Mouse (Mus musculus) spleen, adult 18-20 months (tissue): ENCODE measurements around the gene Cox20.
"Not testable (repeated sequence)": the region's sequence is repeated elsewhere in the genome, so short reads cannot be mapped to it uniquely, and the experiment has no call there.

ENCODE experiments used
- DNase-seq, 2 experiments: peaks; one replicate each; pipeline ENCODE4 v3.0.0; 2022; ENCODE audit warnings: mixed read lengths in 2 of 2

Gene Cox20

GRCm38 (mm10) chr1:178320723-178321590 lies 2.0 kb downstream of the Cox20 start:
- no peak for DNase-seq

- DNase-seq: no peak
These were observed 2.9 kb downstream of the Cox20 start for GRCm38 (mm10) chr1:178321730-178322357.

- DNase-seq: no peak
These were observed 4.3 kb downstream of the Cox20 start for GRCm38 (mm10) chr1:178323235-178323634.

- DNase-seq: no peak
These were observed 5.6 kb downstream of the Cox20 start for GRCm38 (mm10) chr1:178324568-178324967.

DNA sequence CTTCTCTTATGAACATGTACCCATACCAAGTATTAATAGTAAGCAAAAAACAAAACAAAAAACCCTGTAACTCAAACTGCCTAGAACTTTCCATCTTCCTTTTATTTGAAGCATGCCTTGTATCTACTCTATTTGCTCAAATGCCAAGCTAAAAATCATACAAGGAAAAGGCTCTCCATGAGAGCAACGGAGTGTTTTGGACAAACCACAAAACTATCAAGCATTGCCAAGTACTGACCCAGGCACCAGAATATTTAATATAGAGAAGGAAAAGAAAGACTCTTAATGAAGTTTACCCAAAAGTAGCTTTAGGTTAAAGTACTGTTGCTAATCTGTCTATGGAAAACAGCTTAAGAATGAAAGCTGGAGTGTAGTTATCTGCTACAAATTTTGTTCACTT lies 7.4 kb downstream of the Cox20 start:
- DNase-seq: no peak

DNA sequence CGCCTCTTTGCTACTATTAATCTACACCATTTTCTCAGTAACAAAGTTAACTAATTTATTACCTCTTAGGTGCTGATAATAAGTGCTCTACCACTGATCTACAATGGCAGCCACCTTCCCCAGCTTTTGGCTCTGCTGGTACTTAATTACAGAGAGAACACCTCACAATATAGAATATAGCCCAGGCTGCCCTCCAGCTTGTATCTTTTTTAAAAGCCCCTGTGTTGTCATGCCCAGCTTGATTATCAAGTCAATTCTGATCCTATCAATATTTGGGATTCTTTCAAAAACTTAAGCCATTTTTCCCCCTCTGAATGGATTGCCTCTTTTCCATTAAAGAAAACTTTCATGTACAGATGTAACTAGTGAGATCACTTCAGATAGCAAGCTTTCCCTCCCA lies 8.0 kb downstream of the Cox20 start:
- no peak for DNase-seq

DNA sequence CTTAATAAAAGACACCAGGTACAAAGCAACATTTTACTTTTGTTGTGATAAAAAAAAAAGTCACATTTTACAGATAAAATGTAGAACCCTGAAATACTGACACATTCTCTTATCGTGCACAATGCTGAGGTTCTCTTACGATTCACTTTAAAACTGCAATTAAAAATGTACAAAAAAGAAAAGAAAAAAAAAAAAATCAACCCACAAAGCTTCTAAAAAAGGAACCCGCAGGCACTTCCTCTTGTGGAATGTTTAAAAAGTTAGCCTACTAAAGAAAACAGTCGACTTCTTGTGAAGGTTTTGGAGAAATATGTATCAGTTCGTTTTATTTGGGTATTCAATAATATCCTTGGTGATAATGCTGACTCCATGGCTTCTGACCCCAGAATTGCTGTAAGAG lies 10.1 kb downstream of the Cox20 start:
- DNase-seq: no peak

GRCm38 (mm10) chr1:178329946-178330345 lies 11.0 kb downstream of the Cox20 start:
- DNase-seq: no peak

DNA sequence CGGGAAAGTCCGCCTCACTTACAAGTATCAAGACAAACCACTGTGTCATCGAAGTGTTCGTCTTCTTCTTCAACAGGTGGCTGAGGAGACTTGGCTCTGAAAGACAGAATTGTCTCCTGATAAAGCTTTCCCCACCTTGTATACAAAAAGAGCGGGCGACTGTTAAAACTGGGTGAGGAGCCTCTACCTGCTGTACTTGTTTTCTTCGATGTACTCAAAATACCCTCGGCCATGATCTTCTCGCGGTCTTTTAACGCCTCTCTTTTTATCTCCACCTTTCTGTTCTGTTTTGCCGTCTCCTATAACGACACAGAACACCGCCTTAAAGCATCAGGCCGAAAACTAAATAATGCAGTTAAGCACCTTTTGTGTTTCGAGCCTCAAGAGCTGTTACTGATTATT lies 16.9 kb downstream of the Cox20 start:
- no peak for DNase-seq

- peak; percentile 93 to 94 for DNase-seq
These were observed 17.4 kb downstream of the Cox20 start for GRCm38 (mm10) chr1:178336289-178336775.

GRCm38 (mm10) chr1:178336777-178337481 lies 18.0 kb downstream of the Cox20 start:
- DNase-seq: peak; percentile 56 to 57

GRCm38 (mm10) chr1:178337551-178338317 lies 18.8 kb downstream of the Cox20 start, which contains the start of gene Hnrnpu:
Gene Hnrnpu, minus strand, starts transcription at chr1:178337797.
- DNase-seq: peak; percentile 90 to 96

DNA sequence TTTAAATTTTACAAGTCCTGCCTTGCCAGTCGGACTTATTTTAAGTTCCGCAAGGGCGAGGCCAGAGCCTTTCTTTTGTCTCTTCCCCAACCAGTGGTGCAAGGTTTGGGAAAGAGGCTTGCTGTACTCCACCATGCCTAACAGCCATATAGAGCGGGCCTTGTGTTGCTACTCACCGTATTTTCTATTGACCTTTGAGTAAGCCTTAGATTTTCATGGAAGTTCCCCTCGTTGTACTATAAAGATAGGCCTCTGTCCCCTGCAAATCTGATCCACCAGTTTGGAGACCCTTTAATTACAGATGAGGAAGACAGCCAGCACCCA lies 19.4 kb downstream of the Cox20 start:
- peak in 1 of 2 experiments; percentile 34 for DNase-seq

DNA sequence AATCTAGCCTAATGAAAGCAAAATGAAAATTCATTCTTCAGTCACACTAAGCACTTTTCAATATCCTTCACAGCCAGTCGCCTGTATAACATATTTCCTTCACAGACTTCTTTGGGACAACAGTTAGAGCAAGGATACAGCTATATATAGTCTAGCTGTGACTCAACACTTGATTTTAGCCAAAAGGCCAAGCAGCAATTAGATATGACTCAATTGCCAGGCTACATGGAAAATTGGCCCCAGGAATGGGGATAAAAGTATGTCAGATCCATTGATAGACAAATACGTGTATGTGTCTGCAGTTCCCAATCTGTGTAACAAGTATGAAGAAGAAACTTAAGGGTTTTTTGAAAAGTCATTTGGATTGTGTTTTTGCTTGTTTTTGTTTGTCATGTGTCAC lies 21.3 kb downstream of the Cox20 start:
- no peak for DNase-seq

DNA sequence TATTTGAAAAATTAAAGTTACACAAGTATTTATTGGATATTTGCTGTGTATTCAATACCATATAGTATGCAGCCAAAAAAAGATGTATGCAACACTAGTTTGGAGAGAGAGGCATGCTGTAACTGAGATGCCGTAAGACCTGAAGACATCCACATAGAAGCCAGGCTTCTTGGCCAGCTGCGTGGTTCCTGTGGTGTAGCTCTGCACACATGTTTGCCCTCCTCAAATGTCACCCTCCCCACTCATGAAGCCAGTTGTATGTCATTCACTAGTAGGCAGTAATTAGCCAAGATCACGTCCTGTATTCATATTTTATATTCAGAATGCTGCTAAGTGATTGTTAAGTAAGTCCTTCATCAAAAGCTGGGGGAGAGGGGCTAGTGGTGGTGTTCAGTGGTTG lies 22.5 kb downstream of the Cox20 start:
- DNase-seq: no peak

DNA sequence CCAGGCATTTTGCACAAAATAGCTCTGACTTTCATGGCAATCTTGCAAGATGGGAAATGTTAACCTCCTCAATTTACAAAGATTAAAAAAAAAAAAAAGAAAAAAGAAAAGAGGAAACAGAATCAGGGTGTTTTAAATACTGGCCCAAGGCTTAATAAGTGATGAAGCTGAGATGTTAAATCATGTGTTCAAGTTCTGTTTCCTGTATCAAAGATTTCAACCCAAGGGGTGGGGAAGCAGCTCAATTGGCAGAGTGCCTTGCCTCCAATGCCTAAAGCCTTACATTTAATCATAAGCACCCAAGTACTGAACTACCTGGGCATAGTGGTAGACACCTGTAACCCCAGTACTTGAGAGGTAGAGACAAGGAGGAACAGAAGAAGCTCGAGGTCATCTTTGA lies 23.1 kb downstream of the Cox20 start:
- DNase-seq: no peak

- DNase-seq: no peak
These were observed 23.7 kb downstream of the Cox20 start for GRCm38 (mm10) chr1:178342612-178343011.

GRCm38 (mm10) chr1:178344071-178344805 lies 25.3 kb downstream of the Cox20 start:
- not testable (repeated sequence) for DNase-seq

GRCm38 (mm10) chr1:178350792-178351191 lies 31.9 kb downstream of the Cox20 start:
- no peak for DNase-seq

DNA sequence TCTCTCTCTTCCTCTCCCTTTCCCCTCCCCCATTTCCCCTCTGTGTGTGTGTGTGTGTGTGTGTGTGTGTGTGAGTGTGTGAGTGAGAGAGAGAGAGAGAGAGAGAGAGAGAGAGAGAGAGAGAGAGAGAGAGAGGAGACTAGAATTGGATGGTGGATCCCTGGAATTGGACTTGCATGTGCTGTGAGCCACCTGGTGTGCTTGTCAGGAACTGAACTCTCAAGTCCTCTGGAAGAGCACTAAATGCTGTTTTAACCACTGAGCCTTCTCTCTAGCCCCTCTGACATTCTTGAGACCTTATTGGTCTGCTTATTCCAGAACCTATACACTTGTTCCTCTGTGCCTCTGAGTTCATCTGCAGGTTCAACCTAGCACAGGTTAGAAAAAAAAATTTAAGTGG lies 32.7 kb downstream of the Cox20 start:
- no peak for DNase-seq

DNA sequence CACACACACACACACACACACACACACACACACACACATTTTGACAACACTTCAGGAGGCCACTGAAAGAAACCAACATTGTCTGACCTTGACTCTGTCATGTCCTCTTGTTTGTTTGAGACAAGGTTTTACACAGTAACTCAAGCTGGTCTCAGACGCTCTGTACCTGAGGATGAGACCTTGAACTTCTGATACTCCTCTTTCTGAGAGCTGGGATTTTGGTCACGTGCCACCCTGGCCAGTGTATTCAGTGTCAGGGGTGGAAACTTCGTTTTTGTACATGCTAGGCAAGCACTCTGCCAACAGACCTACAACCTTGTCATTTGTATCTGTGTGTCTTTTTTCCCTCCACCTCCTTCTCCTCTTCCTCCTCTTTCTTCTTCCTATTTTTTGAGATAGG lies 35.6 kb downstream of the Cox20 start:
- DNase-seq: no peak
